ENCODE assay signal across 7 mouse cellular contexts in genomic region chr3:32509496-32510374, GRCm38 (mm10). TPM values are rescaled to one million over a fixed set of nuclear protein-coding genes. Genes with fewer than 3 reads are reported as not detected.
DNase-seq lines count a peak whose midpoint lies in the region; ATAC-seq and TF ChIP-seq lines count a peak whose summit lies in the region.

Gene Zfp639, plus strand, starts transcription at chr3:32510259.

- peak; percentile 19 for DNase-seq in thymus, postnatal 0 days (ENCODE audit: low spot score)
- no peak for DNase-seq in thymus, postnatal 25 days
- peak; percentile 46 for DNase-seq in brain, embryonic 14.5 days (ENCODE audit: low read depth)
- no peak for DNase-seq in gastrocnemius, postnatal 36 days
- no peak for DNase-seq in urinary bladder, postnatal 36 days (ENCODE audit: low spot score in 2 of 2)

- H3K4me1 ChIP-seq in intestine, embryonic 16.5 days (ENCODE audit: control insufficient read depth, insufficient read depth, low read length), result peaks cover 13% of the 10 kb centered on the region

- no peak for ATAC-seq in intestine, embryonic 16.5 days
- peak; percentile 62 for ATAC-seq in megakaryocyte-erythroid progenitor cell, adult 5-6 weeks (replicated peaks; ENCODE audit: low FRiP score, low TSS enrichment, poor library complexity, severe bottlenecking)

- H3K4me3 ChIP-seq in intestine, embryonic 16.5 days (ENCODE audit: low read length), result peak within 1 kb of the TSS; percentile 88

- intact Hi-C loops in gastrocnemius, postnatal 36 days (cut with DNase I), result loop anchor here (2.0 to 5.0 kb wide), 5 partner anchors 37 to 198 kb away; partner anchors contain the start of genes Actl6a and Pik3ca

- no peaks in the 10 kb centered on the region for H3K27me3 ChIP-seq in intestine, embryonic 16.5 days (replicated peaks; ENCODE audit: control insufficient read depth, insufficient read depth, low read length)

- peak within 1 kb of the TSS; percentile 70 for H3K4me2 ChIP-seq in intestine, embryonic 16.5 days (ENCODE audit: low read depth, low read length)

- TF ChIP-seq CTCF in brain, embryonic 14.5 days (IDR thresholded peaks at IDR 0.05; ENCODE audit: borderline replicate concordance, extremely low read depth, insufficient read depth, insufficient read length), result no peak

- WGBS in intestine, embryonic 16.5 days, result 9% methylated on average over 24 of the region's 24 CpGs

- H3K36me3 ChIP-seq in intestine, embryonic 16.5 days (ENCODE audit: control insufficient read depth, insufficient read depth, low read length), result no peaks in the 10 kb centered on the region

- no peaks in the 10 kb centered on the region for H3K9me3 ChIP-seq in intestine, embryonic 16.5 days (ENCODE audit: control insufficient read depth, low read length)

- H3K9ac ChIP-seq in intestine, embryonic 16.5 days (ENCODE audit: low read depth, low read length), result peak within 1 kb of the TSS; percentile 97

- H3K27ac ChIP-seq in intestine, embryonic 16.5 days (ENCODE audit: low read length), result peak within 1 kb of the TSS; percentile 95

- TF ChIP-seq POLR2A in brain, embryonic 14.5 days (IDR thresholded peaks at IDR 0.05; ENCODE audit: borderline replicate concordance, extremely low read depth, insufficient read depth, insufficient read length, poor library complexity, severe bottlenecking), result no peak

RNA-seq across cellular contexts. Expression of gene Zfp639, which starts in this region (rescaled TPM):
- 31.8 and 33.0 TPM in 2 replicates for polyA plus RNA-seq in thymus, postnatal 0 days (2015; fragmentation: Nextera tagmentation; extraction: Ambion mirVana)
- polyA plus RNA-seq in brain, embryonic 14.5 days (2012; rRNA removed), result 56.4 and 59.4 TPM in 2 replicates
- total RNA-seq in gastrocnemius, postnatal 36 days (2021), result 10 to 100 TPM; 25.8 TPM
- 27.3 and 27.8 TPM in 2 replicates for polyA plus RNA-seq in intestine, embryonic 16.5 days (2015; fragmentation: Nextera tagmentation; extraction: Ambion mirVana)
- total RNA-seq in megakaryocyte-erythroid progenitor cell, adult 5-6 weeks (2014; fragmentation: Nextera tagmentation), result 90.2 and 120 TPM in 2 replicates
- 76.0 and 95.7 TPM in 2 replicates for total RNA-seq in megakaryocyte-erythroid progenitor cell, adult 5-6 weeks (2017)

Comparison
In these comparisons a context has a peak if more than half of its experiments do, and no peak if none do; other contexts are left out.
1. DNase-seq: peak in thymus, postnatal 0 days (single experiment) and brain, embryonic 14.5 days (single experiment); none in thymus, postnatal 25 days (single experiment), gastrocnemius, postnatal 36 days (0 of 2) and urinary bladder, postnatal 36 days (0 of 2).